Mouse (Mus musculus) limb, embryonic 13.5 days (tissue): ENCODE results near the gene Ncoa7. TPM values are rescaled to one million over a fixed set of nuclear protein-coding genes. Genes with fewer than 3 reads are reported as not detected.
"Not testable (repeated sequence)": the region's sequence is repeated elsewhere in the genome, so short reads cannot be mapped to it uniquely, and the experiment has no call there.

ENCODE experiments used
- ATAC-seq: fragments of 200-750 bp; cut with Nextera tagmentation; 2 replicates; pipeline ENCODE4 v1.8.0; 2017; ENCODE audit warnings: low read depth, moderate number of reproducible peaks, moderate TSS enrichment; ENCODE audit not compliant: low FRiP score
- H3K27ac ChIP-seq: fragments of 300-500 bp; sonication (generic); 2 replicates; pipeline ENCODE4 v1.5.1; 2015; ENCODE audit warnings: inconsistent platforms, mild to moderate bottlenecking, moderate library complexity
- H3K27me3 ChIP-seq: fragments of 300-500 bp; sonication (generic); 2 replicates; pipeline ENCODE4 v1.6.1; 2015; ENCODE audit warnings: mild to moderate bottlenecking, inconsistent platforms
- H3K36me3 ChIP-seq: fragments of 300-500 bp; sonication (generic); 2 replicates; pipeline ENCODE4 v1.6.1; 2015; ENCODE audit warnings: inconsistent platforms, mild to moderate bottlenecking, moderate library complexity
- H3K4me1 ChIP-seq: fragments of 300-500 bp; sonication (generic); 2 replicates; pipeline ENCODE4 v1.6.1; 2015; ENCODE audit warnings: inconsistent platforms
- H3K4me2 ChIP-seq: fragments of 300-500 bp; sonication (generic); replicated peaks from 2 replicates; pipeline ENCODE4 v1.6.1; 2015; ENCODE audit warnings: inconsistent platforms, mild to moderate bottlenecking, moderate library complexity
- H3K4me3 ChIP-seq: fragments of 300-500 bp; sonication (generic); 2 replicates; pipeline ENCODE4 v1.5.1; 2015; ENCODE audit warnings: moderate library complexity, mild to moderate bottlenecking, inconsistent platforms
- H3K9ac ChIP-seq: fragments of 300-500 bp; sonication (generic); 2 replicates; pipeline ENCODE4 v1.6.1; 2015; ENCODE audit warnings: mild to moderate bottlenecking, inconsistent platforms
- H3K9me3 ChIP-seq: fragments of 300-500 bp; sonication (generic); 2 replicates; pipeline ENCODE4 v1.6.1; 2016; ENCODE audit warnings: inconsistent platforms
- WGBS: fragments of 180-500 bp; shearing (Covaris S2); methylation state at CpG from one replicate; pipeline ENCODE4 v1.1.7; 2015; 5-methylcytosine and 5-hydroxymethylcytosine counted together
- polyA plus RNA-seq: library from polyadenylated mRNA; unstranded; fragments of >200 nt; fragmentation: Nextera tagmentation; extraction: Ambion mirVana; gene quantifications from 2 replicates; pipeline ENCODE4 v1.2.1, GENCODE M21; 2015

Gene Ncoa7
- polyA plus RNA-seq, 1 experiment from 2014 or later: 8.3 TPM

- 45% methylated on average over 9 of the region's 9 CpGs for WGBS
- Histone ChIP-seq H3K4me3 (peak overlapping the region; percentile 40), H3K4me1 (no peaks in the 10 kb centered on the region), H3K27ac (no peak overlapping the region), H3K27me3 (no peaks in the 10 kb centered on the region), H3K9ac (no peak overlapping the region), H3K9me3 (no peaks in the 10 kb centered on the region), H3K4me2 (peak overlapping the region; percentile 54), H3K36me3 (no peaks in the 10 kb centered on the region)
- peak; percentile 55 for ATAC-seq
These were observed 7.3 kb upstream of the Ncoa7 start for GRCm38 (mm10) chr10:30810247-30810966.

GRCm38 (mm10) chr10:30803587-30804253 lies 594 bp upstream of the Ncoa7 start:
- Histone ChIP-seq H3K9me3 (no peaks in the 10 kb centered on the region), H3K27ac (peak overlapping the region; percentile 93), H3K4me1 (peaks cover 10% of the 10 kb centered on the region), H3K4me3 (peak overlapping the region; percentile 63), H3K27me3 (no peaks in the 10 kb centered on the region), H3K36me3 (no peaks in the 10 kb centered on the region), H3K4me2 (peak overlapping the region; percentile 67), H3K9ac (peak overlapping the region; percentile 87)
- 39% methylated on average over 7 of the region's 7 CpGs for WGBS
- no peak for ATAC-seq

- H3K27me3 ChIP-seq: no peaks in the 10 kb centered on the region
- peaks cover 10% of the 10 kb centered on the region for H3K4me1 ChIP-seq
- WGBS: 9% methylated on average over 8 of the region's 8 CpGs
- H3K4me3 ChIP-seq: peak overlapping the region; percentile 63
- no peak for ATAC-seq
- peak overlapping the region; percentile 67 for H3K4me2 ChIP-seq
- no peaks in the 10 kb centered on the region for H3K9me3 ChIP-seq
- peak overlapping the region; percentile 87; the same call in 1 of the 2 replicates for H3K9ac ChIP-seq
- peak overlapping the region; percentile 93; the same call in 1 of the 2 replicates for H3K27ac ChIP-seq
- H3K36me3 ChIP-seq: no peaks in the 10 kb centered on the region
These were observed 1.1 kb downstream of the Ncoa7 start for GRCm38 (mm10) chr10:30802033-30802432.

GRCm38 (mm10) chr10:30799713-30800450 lies 3.2 kb downstream of the Ncoa7 start:
- Histone ChIP-seq H3K27me3 (no peaks in the 10 kb centered on the region), H3K4me2 (no peak overlapping the region), H3K4me1 (peaks cover 10% of the 10 kb centered on the region), H3K4me3 (no peak overlapping the region), H3K9me3 (peaks cover 5% of the 10 kb centered on the region; the same call in 1 of the 2 replicates), H3K36me3 (peaks cover 12% of the 10 kb centered on the region), H3K27ac (no peak overlapping the region), H3K9ac (no peak overlapping the region)
- ATAC-seq: no peak
- WGBS: 88% methylated on average over 2 of the region's 2 CpGs

GRCm38 (mm10) chr10:30796469-30797261 lies 6.5 kb downstream of the Ncoa7 start:
- H3K9ac ChIP-seq: no peak overlapping the region
- no peak overlapping the region for H3K27ac ChIP-seq
- no peaks in the 10 kb centered on the region; the same call in 1 of the 2 replicates for H3K4me1 ChIP-seq
- H3K4me3 ChIP-seq: no peak overlapping the region
- H3K4me2 ChIP-seq: no peak overlapping the region
- no peaks in the 10 kb centered on the region for H3K27me3 ChIP-seq
- H3K36me3 ChIP-seq: peaks cover 20% of the 10 kb centered on the region
- H3K9me3 ChIP-seq: peaks cover 12% of the 10 kb centered on the region
- no peak for ATAC-seq
- 80% methylated on average over 5 of the region's 5 CpGs for WGBS

- Histone ChIP-seq H3K4me3 (no peak overlapping the region), H3K27me3 (no peaks in the 10 kb centered on the region), H3K27ac (no peak overlapping the region), H3K36me3 (peaks cover 16% of the 10 kb centered on the region), H3K4me1 (no peaks in the 10 kb centered on the region), H3K4me2 (no peak overlapping the region), H3K9me3 (peaks cover 11% of the 10 kb centered on the region), H3K9ac (no peak overlapping the region)
- ATAC-seq: no peak
- 83% methylated on average over 3 of the region's 3 CpGs for WGBS
These were observed 12.1 kb downstream of the Ncoa7 start for GRCm38 (mm10) chr10:30791016-30791415.

- no peak overlapping the region for H3K4me2 ChIP-seq
- no peaks in the 10 kb centered on the region for H3K27me3 ChIP-seq
- H3K9ac ChIP-seq: no peak overlapping the region
- H3K9me3 ChIP-seq: peaks cover 6% of the 10 kb centered on the region
- 93% methylated on average over 5 of the region's 5 CpGs for WGBS
- no peak for ATAC-seq
- H3K27ac ChIP-seq: no peak overlapping the region
- peaks cover 6% of the 10 kb centered on the region for H3K36me3 ChIP-seq
- H3K4me1 ChIP-seq: no peaks in the 10 kb centered on the region
- H3K4me3 ChIP-seq: no peak overlapping the region
These were observed 13.6 kb downstream of the Ncoa7 start for GRCm38 (mm10) chr10:30789521-30789920.

GRCm38 (mm10) chr10:30788340-30788721 lies 14.8 kb downstream of the Ncoa7 start:
- 91% methylated on average over 1 of the region's 1 CpGs for WGBS
- no peak overlapping the region for H3K9ac ChIP-seq
- H3K4me1 ChIP-seq: no peaks in the 10 kb centered on the region
- no peak overlapping the region for H3K4me2 ChIP-seq
- no peaks in the 10 kb centered on the region for H3K9me3 ChIP-seq
- no peaks in the 10 kb centered on the region for H3K27me3 ChIP-seq
- H3K4me3 ChIP-seq: no peak overlapping the region
- no peak for ATAC-seq
- no peak overlapping the region for H3K27ac ChIP-seq
- H3K36me3 ChIP-seq: no peaks in the 10 kb centered on the region

- no peaks in the 10 kb centered on the region for H3K36me3 ChIP-seq
- 94% methylated on average over 3 of the region's 3 CpGs for WGBS
- H3K27ac ChIP-seq: no peak overlapping the region
- no peak overlapping the region for H3K9ac ChIP-seq
- H3K4me1 ChIP-seq: no peaks in the 10 kb centered on the region; the same call in 1 of the 2 replicates
- H3K27me3 ChIP-seq: no peaks in the 10 kb centered on the region
- H3K4me2 ChIP-seq: no peak overlapping the region
- no peak for ATAC-seq
- H3K4me3 ChIP-seq: no peak overlapping the region
- no peaks in the 10 kb centered on the region for H3K9me3 ChIP-seq
These were observed 15.3 kb downstream of the Ncoa7 start for GRCm38 (mm10) chr10:30787684-30788339.

- Histone ChIP-seq H3K9ac (no peak overlapping the region), H3K4me2 (no peak overlapping the region), H3K9me3 (no peaks in the 10 kb centered on the region), H3K4me3 (no peak overlapping the region), H3K27ac (no peak overlapping the region), H3K4me1 (no peaks in the 10 kb centered on the region; the same call in 1 of the 2 replicates), H3K36me3 (no peaks in the 10 kb centered on the region), H3K27me3 (no peaks in the 10 kb centered on the region)
- WGBS: 78% methylated on average over 5 of the region's 5 CpGs
- no peak for ATAC-seq
These were observed 16.9 kb downstream of the Ncoa7 start for GRCm38 (mm10) chr10:30786103-30786754.

GRCm38 (mm10) chr10:30780921-30781320 lies 22.2 kb downstream of the Ncoa7 start:
- not testable (repeated sequence) for H3K27me3 ChIP-seq, H3K9me3 ChIP-seq, H3K4me3 ChIP-seq, H3K4me1 ChIP-seq, H3K27ac ChIP-seq, H3K4me2 ChIP-seq, H3K36me3 ChIP-seq, H3K9ac ChIP-seq, ATAC-seq
- 95% methylated on average over 9 of the region's 9 CpGs for WGBS
